Mouse (Mus musculus): ENCODE measurements around the gene Sipa1l1.

The Sipa1l1 gene

GRCm38 (mm10) chr12:82340196-82340918, 171.2 kb downstream of the Sipa1l1 start:
- no peak for TF ChIP-seq GATA4 (IDR thresholded peaks at IDR 0.05; ENCODE audit: insufficient replicate concordance, low read length)

GRCm38 (mm10) chr12:82341181-82341580, 172.1 kb downstream of the Sipa1l1 start:
- TF ChIP-seq GATA4 (IDR thresholded peaks at IDR 0.05; ENCODE audit: insufficient replicate concordance, low read length), result no peak

GRCm38 (mm10) chr12:82341696-82342095, 172.6 kb downstream of the Sipa1l1 start:
- TF ChIP-seq GATA4 (IDR thresholded peaks at IDR 0.05; ENCODE audit: insufficient replicate concordance, low read length), result no peak

GRCm38 (mm10) chr12:82350082-82350481, 181.0 kb downstream of the Sipa1l1 start:
- no peak for TF ChIP-seq GATA4 (IDR thresholded peaks at IDR 0.05; ENCODE audit: insufficient replicate concordance, low read length)

GRCm38 (mm10) chr12:82350891-82351290, 181.8 kb downstream of the Sipa1l1 start:
- TF ChIP-seq GATA4 (IDR thresholded peaks at IDR 0.05; ENCODE audit: insufficient replicate concordance, low read length), result no peak

GRCm38 (mm10) chr12:82353660-82354059, 184.5 kb downstream of the Sipa1l1 start:
- no peak for TF ChIP-seq GATA4 (IDR thresholded peaks at IDR 0.05; ENCODE audit: insufficient replicate concordance, low read length)

- no peak for TF ChIP-seq GATA4 (IDR thresholded peaks at IDR 0.05; ENCODE audit: insufficient replicate concordance, low read length)
Observed at GRCm38 (mm10) chr12:82355419-82356149, 186.5 kb downstream of the Sipa1l1 start.

GRCm38 (mm10) chr12:82356476-82356875, 187.4 kb downstream of the Sipa1l1 start:
- no peak for TF ChIP-seq GATA4 (IDR thresholded peaks at IDR 0.05; ENCODE audit: insufficient replicate concordance, low read length)

- no peak for TF ChIP-seq GATA4 (IDR thresholded peaks at IDR 0.05; ENCODE audit: insufficient replicate concordance, low read length)
Observed at GRCm38 (mm10) chr12:82357431-82357830, 188.3 kb downstream of the Sipa1l1 start.

- no peak for TF ChIP-seq GATA4 (IDR thresholded peaks at IDR 0.05; ENCODE audit: insufficient replicate concordance, low read length)
Observed at GRCm38 (mm10) chr12:82362796-82363195, 193.7 kb downstream of the Sipa1l1 start.

- TF ChIP-seq GATA4 (IDR thresholded peaks at IDR 0.05; ENCODE audit: insufficient replicate concordance, low read length), result no peak
Observed at GRCm38 (mm10) chr12:82364186-82364585, 195.1 kb downstream of the Sipa1l1 start.

- no peak for TF ChIP-seq GATA4 (IDR thresholded peaks at IDR 0.05; ENCODE audit: insufficient replicate concordance, low read length)
Observed at GRCm38 (mm10) chr12:82365276-82365875, 196.3 kb downstream of the Sipa1l1 start.

GRCm38 (mm10) chr12:82366754-82367153, 197.6 kb downstream of the Sipa1l1 start:
- no peak for TF ChIP-seq GATA4 (IDR thresholded peaks at IDR 0.05; ENCODE audit: insufficient replicate concordance, low read length)

- no peak for TF ChIP-seq GATA4 (IDR thresholded peaks at IDR 0.05; ENCODE audit: insufficient replicate concordance, low read length)
Observed at GRCm38 (mm10) chr12:82367345-82367744, 198.2 kb downstream of the Sipa1l1 start.

- TF ChIP-seq GATA4 (IDR thresholded peaks at IDR 0.05; ENCODE audit: insufficient replicate concordance, low read length), result no peak
Observed at GRCm38 (mm10) chr12:82367986-82368385, 198.9 kb downstream of the Sipa1l1 start.

All from liver, adult (tissue).